Comparison of ENCODE assay signal across 11 mouse cellular contexts in genomic region chr2:66780884-66781283, GRCm38 (mm10). TPM values are rescaled to one million over a fixed set of nuclear protein-coding genes. Genes with fewer than 3 reads are reported as not detected.
A peak's percentile ranks its signal among the peaks of the same experiment; 100 is the strongest.
DNase-seq lines count a peak whose midpoint lies in the region; ATAC-seq and TF ChIP-seq lines count a peak whose summit lies in the region.
"Had no signal": no experiment of that assay in that cellular context is flagged by ENCODE, and none has a peak within 500 bp of the region (broad histone marks: within the 10 kb centered on the region; RNA-seq: fewer than 3 reads in every experiment).

No protein-coding gene starts in this region.

- no peak overlapping the region for H3K9ac ChIP-seq in hindbrain, postnatal 0 days (replicated peaks; ENCODE audit: low read length)
- H3K9ac ChIP-seq in intestine, embryonic 16.5 days (ENCODE audit: low read depth, low read length) = no peak overlapping the region
- no peak overlapping the region for H3K9ac ChIP-seq in forebrain, embryonic 15.5 days (replicated peaks)
- H3K9ac ChIP-seq: embryonic facial prominence, embryonic 13.5 days had no signal

- 65% methylated on average over 2 of the region's 2 CpGs for WGBS in hindbrain, postnatal 0 days
- 84% methylated on average over 2 of the region's 2 CpGs for WGBS in hindbrain, embryonic 10.5 days
- WGBS in lung, adult 2 months = 32% methylated on average over 2 of the region's 2 CpGs
- 88% methylated on average over 2 of the region's 2 CpGs for WGBS in thymus, adult 2 months
- 66% methylated on average over 2 of the region's 2 CpGs for WGBS in intestine, embryonic 16.5 days
- 83% methylated on average over 2 of the region's 2 CpGs for WGBS in forebrain, embryonic 15.5 days

- no peaks in the 10 kb centered on the region for H3K36me3 ChIP-seq in hindbrain, postnatal 0 days (ENCODE audit: insufficient read depth, low read length)
- H3K36me3 ChIP-seq in hindbrain, embryonic 10.5 days = no peaks in the 10 kb centered on the region
- H3K36me3 ChIP-seq in thymus, adult 2 months (ENCODE audit: control insufficient read depth, insufficient read depth, low read length) = no peaks in the 10 kb centered on the region
- no peaks in the 10 kb centered on the region for H3K36me3 ChIP-seq in intestine, embryonic 16.5 days (ENCODE audit: control insufficient read depth, insufficient read depth, low read length)
- no peaks in the 10 kb centered on the region for H3K36me3 ChIP-seq in forebrain, embryonic 15.5 days
- H3K36me3 ChIP-seq: embryonic facial prominence, embryonic 13.5 days had no signal

- intact Hi-C loops in gastrocnemius, postnatal 14 days (cut with DNase I; ENCODE audit: low total_unique reads) = no loop called here

- H3K27me3 ChIP-seq in hindbrain, postnatal 0 days (ENCODE audit: insufficient read depth, low read length) = no peaks in the 10 kb centered on the region
- H3K27me3 ChIP-seq in hindbrain, embryonic 10.5 days (ENCODE audit: insufficient read depth, poor library complexity, severe bottlenecking) = no peaks in the 10 kb centered on the region
- no peaks in the 10 kb centered on the region for H3K27me3 ChIP-seq in thymus, adult 2 months (ENCODE audit: control insufficient read depth, insufficient read depth, low read length)
- no peaks in the 10 kb centered on the region for H3K27me3 ChIP-seq in intestine, embryonic 16.5 days (replicated peaks; ENCODE audit: control insufficient read depth, insufficient read depth, low read length)
- no peaks in the 10 kb centered on the region for H3K27me3 ChIP-seq in forebrain, embryonic 15.5 days
- H3K27me3 ChIP-seq: embryonic facial prominence, embryonic 13.5 days had no signal

- no peak overlapping the region for H3K27ac ChIP-seq in hindbrain, postnatal 0 days
- no peak overlapping the region for H3K27ac ChIP-seq in hindbrain, embryonic 10.5 days
- H3K27ac ChIP-seq in thymus, adult 2 months (ENCODE audit: control insufficient read depth, insufficient read depth, low read length) = no peak overlapping the region
- no peak overlapping the region for H3K27ac ChIP-seq in intestine, embryonic 16.5 days (ENCODE audit: low read length)
- H3K27ac ChIP-seq in forebrain, embryonic 15.5 days (replicated peaks) = no peak overlapping the region
- H3K27ac ChIP-seq: embryonic facial prominence, embryonic 13.5 days; macrophage had no signal

- peak; percentile 33 for DNase-seq in hindbrain, postnatal 0 days (ENCODE audit: low spot score)
- DNase-seq in hindbrain, embryonic 10.5 days (ENCODE audit: low spot score) = no peak
- peak; percentile 54 for DNase-seq in NIH3T3 (ENCODE audit: low read depth)
- DNase-seq in gastrocnemius, postnatal 14 days = peak; percentile 15
- no peak for DNase-seq in lung, adult 2 months
- DNase-seq in thymus, adult 2 months = no peak
- DNase-seq: right cerebral cortex, postnatal 14 days had no signal

- TF ChIP-seq CTCF in hindbrain, postnatal 0 days (IDR thresholded peaks at IDR 0.05; ENCODE audit: low read depth) = no peak
- no peak for TF ChIP-seq CTCF in lung, adult 2 months (IDR thresholded peaks at IDR 0.05; ENCODE audit: insufficient read depth, low read length)
- TF ChIP-seq CTCF in thymus, adult 2 months (IDR thresholded peaks at IDR 0.05; ENCODE audit: borderline replicate concordance, control insufficient read depth, extremely low read depth, insufficient read depth, low read length, poor library complexity) = no peak

- TF ChIP-seq POLR2A in lung, adult 2 months (IDR thresholded peaks at IDR 0.05; ENCODE audit: borderline replicate concordance, extremely low read depth, low read depth, low read length) = no peak
- no peak for TF ChIP-seq POLR2A in thymus, adult 2 months (IDR thresholded peaks at IDR 0.05; ENCODE audit: control insufficient read depth, extremely low read depth, insufficient read depth, low read length, poor library complexity)

- H3K9me3 ChIP-seq in hindbrain, postnatal 0 days (ENCODE audit: low read length) = no peaks in the 10 kb centered on the region
- H3K9me3 ChIP-seq in hindbrain, embryonic 10.5 days = no peaks in the 10 kb centered on the region
- H3K9me3 ChIP-seq in intestine, embryonic 16.5 days (ENCODE audit: control insufficient read depth, low read length) = no peaks in the 10 kb centered on the region
- no peaks in the 10 kb centered on the region for H3K9me3 ChIP-seq in forebrain, embryonic 15.5 days
- H3K9me3 ChIP-seq: embryonic facial prominence, embryonic 13.5 days had no signal

- ATAC-seq in hindbrain, postnatal 0 days = 0 out of 2 replicates have a peak, but pooled peaks have one; percentile 32
- no peak for ATAC-seq in intestine, embryonic 16.5 days
- no peak for ATAC-seq in forebrain, embryonic 15.5 days (replicated peaks)

- no peak overlapping the region for H3K4me2 ChIP-seq in hindbrain, postnatal 0 days (ENCODE audit: low read depth, low read length)
- no peak overlapping the region for H3K4me2 ChIP-seq in intestine, embryonic 16.5 days (ENCODE audit: low read depth, low read length)
- no peak overlapping the region for H3K4me2 ChIP-seq in forebrain, embryonic 15.5 days (replicated peaks)
- H3K4me2 ChIP-seq: embryonic facial prominence, embryonic 13.5 days had no signal

- no peak overlapping the region for H3K4me3 ChIP-seq in hindbrain, postnatal 0 days (ENCODE audit: low read length)
- no peak overlapping the region for H3K4me3 ChIP-seq in hindbrain, embryonic 10.5 days
- peak overlapping the region; percentile 47 for H3K4me3 ChIP-seq in lung, adult 2 months (replicated peaks; ENCODE audit: extremely low read depth, low read depth, low read length)
- H3K4me3 ChIP-seq in thymus, adult 2 months (ENCODE audit: control insufficient read depth, insufficient read depth, low read length) = no peak overlapping the region
- no peak overlapping the region for H3K4me3 ChIP-seq in intestine, embryonic 16.5 days (ENCODE audit: low read length)
- H3K4me3 ChIP-seq in forebrain, embryonic 15.5 days = no peak overlapping the region
- H3K4me3 ChIP-seq: embryonic facial prominence, embryonic 13.5 days had no signal

- H3K4me1 ChIP-seq in hindbrain, postnatal 0 days (ENCODE audit: insufficient read depth, low read length) = no peaks in the 10 kb centered on the region
- H3K4me1 ChIP-seq in hindbrain, embryonic 10.5 days (replicated peaks) = no peaks in the 10 kb centered on the region
- H3K4me1 ChIP-seq in lung, adult 2 months (ENCODE audit: control insufficient read depth, insufficient read depth, low read length) = peaks cover 5% of the 10 kb centered on the region
- H3K4me1 ChIP-seq in thymus, adult 2 months (replicated peaks; ENCODE audit: control insufficient read depth, insufficient read depth, low read length) = no peaks in the 10 kb centered on the region
- no peaks in the 10 kb centered on the region for H3K4me1 ChIP-seq in intestine, embryonic 16.5 days (ENCODE audit: control insufficient read depth, insufficient read depth, low read length)
- H3K4me1 ChIP-seq in forebrain, embryonic 15.5 days = no peaks in the 10 kb centered on the region
- H3K4me1 ChIP-seq: embryonic facial prominence, embryonic 13.5 days had no signal

RNA-seq across cellular contexts. Expression of gene Scn7a, which starts 3.8 kb away (rescaled TPM):
- 0.29 and 0.47 TPM in 2 replicates for total RNA-seq in hindbrain, postnatal 0 days (2014; rRNA removed)
- polyA plus RNA-seq in hindbrain, postnatal 0 days (2015; fragmentation: Nextera tagmentation; extraction: Ambion mirVana) = 0.31 and 0.33 TPM in 2 replicates
- polyA plus RNA-seq in hindbrain, embryonic 10.5 days (2016; fragmentation: Nextera tagmentation; extraction: Ambion mirVana) = 0.17 and 0.21 TPM in 2 replicates
- 1 to 10 TPM; 2.5 to 3.8 TPM for total RNA-seq in gastrocnemius, postnatal 14 days (2021)
- polyA plus RNA-seq in lung, adult 2 months (2012; rRNA removed) = 28.4 and 62.1 TPM in 2 replicates
- polyA plus RNA-seq in thymus, adult 2 months (2012; rRNA removed) = 0.61 and 1.2 TPM in 2 replicates
- 0.31 TPM in 2 replicates for polyA plus RNA-seq in intestine, embryonic 16.5 days (2015; fragmentation: Nextera tagmentation; extraction: Ambion mirVana)
- polyA plus RNA-seq in forebrain, embryonic 15.5 days (2015; fragmentation: Nextera tagmentation; extraction: Ambion mirVana) = not detected in 2 replicates
- polyA plus RNA-seq: macrophage had no signal

Comparison
In these comparisons a context has a peak if more than half of its experiments do, and no peak if none do; other contexts are left out.
1. DNase-seq: peak in hindbrain, postnatal 0 days (single experiment), NIH3T3 (single experiment) and gastrocnemius, postnatal 14 days (single experiment); none in hindbrain, embryonic 10.5 days (single experiment), lung, adult 2 months (single experiment) and thymus, adult 2 months (single experiment).
2. RNA of gene Scn7a, which starts 3.8 kb away (polyA plus RNA-seq): 28.4 to 62.1 TPM in lung, adult 2 months; 0.61 to 1.2 TPM in thymus, adult 2 months, 0.31 to 0.33 TPM in hindbrain, postnatal 0 days, 0.31 TPM in intestine, embryonic 16.5 days, 0.17 to 0.21 TPM in hindbrain, embryonic 10.5 days and not detected in forebrain, embryonic 15.5 days; every median in the first group is over 10 times any median in the second.